16 mouse cellular contexts compared by ENCODE assay signal in the genomic region with DNA sequence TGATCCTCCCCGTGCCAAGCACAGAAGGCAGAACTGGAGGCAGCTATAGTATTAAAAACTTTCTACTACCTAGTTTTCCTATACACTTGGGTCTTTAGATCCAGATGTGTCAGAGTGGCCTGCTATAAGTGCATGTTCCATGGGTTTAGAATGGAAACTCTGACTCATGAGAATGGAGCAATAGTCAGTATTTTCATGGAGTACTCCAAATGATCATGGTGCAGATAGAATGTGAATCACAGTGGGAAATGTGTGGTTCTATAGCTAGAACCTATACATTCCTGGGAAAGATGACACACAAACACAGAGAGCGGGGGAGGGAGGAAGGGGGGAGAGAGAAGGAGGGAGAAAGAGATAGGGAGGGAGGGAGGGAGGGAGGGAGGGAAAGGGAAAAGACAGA.
DNase-seq lines count a peak whose midpoint lies in the region.
"Had no signal": no experiment of that assay in that cellular context is flagged by ENCODE, and none has a peak within 500 bp of the region (broad histone marks: within the 10 kb centered on the region; RNA-seq: fewer than 3 reads in every experiment).

No protein-coding gene starts in this region.

- DNase-seq in heart, adult 11 months = peak; percentile 4
- DNase-seq in heart, adult 9 months (ENCODE audit: low spot score in 2 of 2) = no peak
- DNase-seq in 3T3-L1 (ENCODE audit: low read depth, low spot score) = peak; percentile 62
- DNase-seq in NIH3T3 (ENCODE audit: low read depth) = peak; percentile 81
- DNase-seq in ovary, adult 18-20 months (ENCODE audit: low spot score) = no peak
- DNase-seq: adrenal gland, adult 2 months; adrenal gland, postnatal 10 days; adrenal gland, postnatal 25 days; B cell, adult 2 months; cerebellum, adult 11 months; cerebellum, adult 18-20 months; cerebellum, adult 8-10 months; cerebellum, adult 9-11 months; cerebellum, postnatal 14 days; cerebellum, postnatal 36 days; embryo, embryonic 11 days had no signal

Comparison
In these comparisons a context has a peak if more than half of its experiments do, and no peak if none do; other contexts are left out.
1. DNase-seq: peak in heart, adult 11 months (single experiment), 3T3-L1 (single experiment) and NIH3T3 (single experiment); none in heart, adult 9 months (0 of 2) and ovary, adult 18-20 months (single experiment).